Mouse (Mus musculus) intestine, embryonic 15.5 days (tissue): ENCODE data around the gene Fcho1. TPM values are rescaled to one million over a fixed set of nuclear protein-coding genes. Genes with fewer than 3 reads are reported as not detected.
A peak's percentile ranks its signal among the peaks of the same experiment; 100 is the strongest.
"Not testable (repeated sequence)": the region's sequence is repeated elsewhere in the genome, so short reads cannot be mapped to it uniquely, and the experiment has no call there.

Experiments
- ATAC-seq: fragments of 200-750 bp; cut with Nextera tagmentation; 2 replicates; pipeline ENCODE4 v1.8.0; 2017; ENCODE audit warnings: moderate TSS enrichment, moderate library complexity
- H3K27ac ChIP-seq: fragments of 300-500 bp; sonication (generic); 2 replicates; pipeline ENCODE4 v1.5.1; 2015; ENCODE audit warnings: mild to moderate bottlenecking, inconsistent platforms
- H3K27me3 ChIP-seq: fragments of 300-500 bp; sonication (generic); replicated peaks from 2 replicates; pipeline ENCODE4 v1.6.1; 2015; ENCODE audit warnings: inconsistent platforms
- H3K36me3 ChIP-seq: fragments of 300-500 bp; sonication (generic); 2 replicates; pipeline ENCODE4 v1.6.1; 2015; ENCODE audit warnings: inconsistent platforms
- H3K4me1 ChIP-seq: fragments of 300-500 bp; sonication (generic); replicated peaks from 2 replicates; pipeline ENCODE4 v1.6.1; 2015; ENCODE audit warnings: inconsistent platforms
- H3K4me2 ChIP-seq: fragments of 300-500 bp; sonication (generic); replicated peaks from 2 replicates; pipeline ENCODE4 v1.6.1; 2015; ENCODE audit warnings: mild to moderate bottlenecking, inconsistent platforms
- H3K4me3 ChIP-seq: fragments of 300-500 bp; sonication (generic); replicated peaks from 2 replicates; pipeline ENCODE4 v1.5.1; 2015; ENCODE audit warnings: inconsistent platforms
- H3K9ac ChIP-seq: fragments of 300-500 bp; sonication (generic); 2 replicates; pipeline ENCODE4 v1.6.1; 2015; ENCODE audit warnings: inconsistent platforms
- H3K9me3 ChIP-seq: fragments of 300-500 bp; sonication (generic); 2 replicates; pipeline ENCODE4 v1.6.1; 2016; ENCODE audit warnings: inconsistent platforms
- WGBS: fragments of 180-500 bp; shearing (Covaris S2); methylation state at CpG from one replicate; pipeline ENCODE4 v1.1.7; 2015; 5-methylcytosine and 5-hydroxymethylcytosine counted together
- polyA plus RNA-seq: library from polyadenylated mRNA; unstranded; fragments of >200 nt; fragmentation: Nextera tagmentation; extraction: Ambion mirVana; gene quantifications from 2 replicates; pipeline ENCODE4 v1.2.1, GENCODE M21; 2015

The Fcho1 gene
- polyA plus RNA-seq, 1 experiment from 2014 or later, result 5.3 TPM

- H3K4me3 ChIP-seq, H3K4me1 ChIP-seq, ATAC-seq, H3K36me3 ChIP-seq, H3K4me2 ChIP-seq, H3K9me3 ChIP-seq, H3K27ac ChIP-seq, H3K27me3 ChIP-seq, H3K9ac ChIP-seq: not testable (repeated sequence)
Observed at GRCm38 (mm10) chr8:71738316-71738715, 12.8 kb upstream of the Fcho1 start.

GRCm38 (mm10) chr8:71731652-71732230, 6.2 kb upstream of the Fcho1 start:
- no peak overlapping the region for H3K4me3 ChIP-seq
- H3K9me3 ChIP-seq, result no peaks in the 10 kb centered on the region
- H3K4me2 ChIP-seq, result no peak overlapping the region
- H3K27ac ChIP-seq, result no peak overlapping the region
- ATAC-seq, result 0 out of 2 replicates have a peak, but pooled peaks have one; percentile 11
- H3K4me1 ChIP-seq, result peaks cover 3% of the 10 kb centered on the region; the same call in 1 of the 2 replicates
- H3K9ac ChIP-seq, result no peak overlapping the region
- 48% methylated on average over 3 of the region's 3 CpGs for WGBS
- H3K36me3 ChIP-seq, result no peaks in the 10 kb centered on the region
- no peaks in the 10 kb centered on the region for H3K27me3 ChIP-seq

GRCm38 (mm10) chr8:71728826-71729620, 3.5 kb upstream of the Fcho1 start:
- Histone ChIP-seq H3K4me3 (peak overlapping the region; percentile 29), H3K27me3 (peaks cover 5% of the 10 kb centered on the region), H3K4me2 (peak overlapping the region; percentile 80), H3K9me3 (no peaks in the 10 kb centered on the region), H3K9ac (no peak overlapping the region), H3K27ac (no peak overlapping the region), H3K36me3 (no peaks in the 10 kb centered on the region), H3K4me1 (peaks cover 7% of the 10 kb centered on the region)
- no peak for ATAC-seq
- 4% methylated on average over 15 of the region's 16 CpGs for WGBS

GRCm38 (mm10) chr8:71728240-71728785, 2.8 kb upstream of the Fcho1 start:
- no peaks in the 10 kb centered on the region for H3K9me3 ChIP-seq
- 7% methylated on average over 21 of the region's 21 CpGs for WGBS
- ATAC-seq, result 0 out of 2 replicates have a peak, but pooled peaks have one; percentile 30
- peaks cover 7% of the 10 kb centered on the region for H3K4me1 ChIP-seq
- no peak overlapping the region for H3K9ac ChIP-seq
- peaks cover 5% of the 10 kb centered on the region for H3K27me3 ChIP-seq
- H3K27ac ChIP-seq, result no peak overlapping the region
- H3K4me3 ChIP-seq, result peak overlapping the region; percentile 29
- H3K36me3 ChIP-seq, result no peaks in the 10 kb centered on the region
- H3K4me2 ChIP-seq, result peak overlapping the region; percentile 80

- H3K4me3 ChIP-seq, result no peak overlapping the region
- H3K4me2 ChIP-seq, result no peak overlapping the region
- no peaks in the 10 kb centered on the region for H3K9me3 ChIP-seq
- no peak overlapping the region for H3K27ac ChIP-seq
- H3K36me3 ChIP-seq, result no peaks in the 10 kb centered on the region
- peaks cover 13% of the 10 kb centered on the region for H3K4me1 ChIP-seq
- peaks cover 5% of the 10 kb centered on the region for H3K27me3 ChIP-seq
- ATAC-seq, result no peak
- WGBS, result 56% methylated on average over 4 of the region's 4 CpGs
- no peak overlapping the region for H3K9ac ChIP-seq
Observed at GRCm38 (mm10) chr8:71724389-71724788, 1.1 kb downstream of the Fcho1 start.

GRCm38 (mm10) chr8:71723047-71723551, 2.4 kb downstream of the Fcho1 start:
- H3K36me3 ChIP-seq, result no peaks in the 10 kb centered on the region
- no peak overlapping the region for H3K4me2 ChIP-seq
- ATAC-seq, result no peak
- H3K9me3 ChIP-seq, result no peaks in the 10 kb centered on the region
- no peak overlapping the region for H3K27ac ChIP-seq
- no peak overlapping the region for H3K4me3 ChIP-seq
- peaks cover 5% of the 10 kb centered on the region for H3K27me3 ChIP-seq
- 64% methylated on average over 14 of the region's 14 CpGs for WGBS
- peaks cover 10% of the 10 kb centered on the region for H3K4me1 ChIP-seq
- H3K9ac ChIP-seq, result no peak overlapping the region

- H3K27ac ChIP-seq, result no peak overlapping the region
- H3K9me3 ChIP-seq, result no peaks in the 10 kb centered on the region
- H3K4me3 ChIP-seq, result no peak overlapping the region
- H3K9ac ChIP-seq, result no peak overlapping the region
- H3K27me3 ChIP-seq, result peaks cover 2% of the 10 kb centered on the region; the same call in 1 of the 2 replicates
- H3K4me1 ChIP-seq, result peaks cover 7% of the 10 kb centered on the region
- no peak overlapping the region for H3K4me2 ChIP-seq
- 45% methylated on average over 7 of the region's 7 CpGs for WGBS
- no peak for ATAC-seq
- H3K36me3 ChIP-seq, result no peaks in the 10 kb centered on the region
Observed at GRCm38 (mm10) chr8:71719928-71720457, 5.5 kb downstream of the Fcho1 start.

GRCm38 (mm10) chr8:71719218-71719617, 6.3 kb downstream of the Fcho1 start:
- no peak for ATAC-seq
- WGBS, result 68% methylated on average over 4 of the region's 4 CpGs
- Histone ChIP-seq H3K4me2 (no peak overlapping the region), H3K4me1 (0 out of 2 replicates have a peak, but pooled peaks cover 5% of the 10 kb centered on the region), H3K27ac (no peak overlapping the region), H3K4me3 (no peak overlapping the region), H3K9ac (no peak overlapping the region), H3K36me3 (no peaks in the 10 kb centered on the region), H3K27me3 (no peaks in the 10 kb centered on the region), H3K9me3 (no peaks in the 10 kb centered on the region)

- ATAC-seq, result no peak
- Histone ChIP-seq H3K4me3 (no peak overlapping the region), H3K36me3 (no peaks in the 10 kb centered on the region), H3K27me3 (no peaks in the 10 kb centered on the region), H3K9ac (no peak overlapping the region), H3K9me3 (no peaks in the 10 kb centered on the region), H3K27ac (no peak overlapping the region), H3K4me2 (no peak overlapping the region), H3K4me1 (0 out of 2 replicates have a peak, but pooled peaks cover 5% of the 10 kb centered on the region)
- 44% methylated on average over 3 of the region's 3 CpGs for WGBS
Observed at GRCm38 (mm10) chr8:71718252-71718651, 7.3 kb downstream of the Fcho1 start.

- no peak overlapping the region for H3K27ac ChIP-seq
Observed at GRCm38 (mm10) chr8:71717096-71717495, 8.4 kb downstream of the Fcho1 start.

GRCm38 (mm10) chr8:71716561-71717053, 8.9 kb downstream of the Fcho1 start:
- ATAC-seq, result no peak
- 81% methylated on average over 13 of the region's 13 CpGs for WGBS
- H3K9me3 ChIP-seq, result no peaks in the 10 kb centered on the region
- no peak overlapping the region for H3K4me3 ChIP-seq
- H3K4me2 ChIP-seq, result no peak overlapping the region
- H3K27ac ChIP-seq, result no peak overlapping the region
- no peak overlapping the region for H3K9ac ChIP-seq
- H3K36me3 ChIP-seq, result no peaks in the 10 kb centered on the region
- H3K27me3 ChIP-seq, result no peaks in the 10 kb centered on the region
- 0 out of 2 replicates have a peak, but pooled peaks cover 5% of the 10 kb centered on the region for H3K4me1 ChIP-seq

More at GRCm38 (mm10) chr8:71717096-71717495, 8.4 kb downstream of the Fcho1 start:
- Histone ChIP-seq H3K9ac (no peak overlapping the region), H3K36me3 (no peaks in the 10 kb centered on the region), H3K9me3 (no peaks in the 10 kb centered on the region), H3K4me1 (0 out of 2 replicates have a peak, but pooled peaks cover 5% of the 10 kb centered on the region), H3K4me2 (no peak overlapping the region), H3K27me3 (no peaks in the 10 kb centered on the region), H3K4me3 (no peak overlapping the region)
- 0 out of 2 replicates have a peak, but pooled peaks have one; percentile 19 for ATAC-seq
- 72% methylated on average over 12 of the region's 12 CpGs for WGBS

- Histone ChIP-seq H3K27ac (no peak overlapping the region), H3K9me3 (no peaks in the 10 kb centered on the region), H3K36me3 (no peaks in the 10 kb centered on the region), H3K4me1 (0 out of 2 replicates have a peak, but pooled peaks cover 5% of the 10 kb centered on the region), H3K27me3 (no peaks in the 10 kb centered on the region), H3K9ac (no peak overlapping the region), H3K4me3 (no peak overlapping the region), H3K4me2 (no peak overlapping the region)
- ATAC-seq, result no peak
- 43% methylated on average over 8 of the region's 8 CpGs for WGBS
Observed at GRCm38 (mm10) chr8:71715531-71715930, 10.0 kb downstream of the Fcho1 start.
